Mouse (Mus musculus): ENCODE data around the gene Enpp3. TPM values are rescaled to one million over a fixed set of nuclear protein-coding genes. Genes with fewer than 3 reads are reported as not detected.

Gene Enpp3
- polyA plus RNA-seq, 1 experiment from 2014 or later: 4.2 TPM

GRCm38 (mm10) chr10:24784624-24785276 is 57.9 kb downstream of the Enpp3 start:
- Histone ChIP-seq H3K9ac (no peak overlapping the region), H3K27me3 (ENCODE audit: insufficient read depth, low read length) (no peaks in the 10 kb centered on the region), H3K36me3 (ENCODE audit: insufficient read depth) (no peaks in the 10 kb centered on the region), H3K9me3 (ENCODE audit: low read depth, low read length) (no peaks in the 10 kb centered on the region), H3K4me2 (no peak overlapping the region), H3K4me1 (ENCODE audit: insufficient read depth) (0 out of 2 replicates have a peak, but pooled peaks cover 2% of the 10 kb centered on the region), H3K4me3 (ENCODE audit: low read depth, low read length) (no peak overlapping the region), H3K27ac (ENCODE audit: low read depth) (no peak overlapping the region)
- DNase-seq (no peak), ATAC-seq (ENCODE audit: insufficient read depth) (no peak)
- no peak for TF ChIP-seq CTCF (IDR thresholded peaks at IDR 0.05; ENCODE audit: low read depth)
- WGBS: 95% methylated on average over 9 of the region's 9 CpGs

GRCm38 (mm10) chr10:24783946-24784345 is 58.7 kb downstream of the Enpp3 start:
- no peak overlapping the region for H3K4me2 ChIP-seq
- no peak for DNase-seq
- 72% methylated on average over 3 of the region's 3 CpGs for WGBS
- H3K27ac ChIP-seq (ENCODE audit: low read depth): no peak overlapping the region
- no peak for ATAC-seq (ENCODE audit: insufficient read depth)
- no peaks in the 10 kb centered on the region for H3K36me3 ChIP-seq (ENCODE audit: insufficient read depth)
- 0 out of 2 replicates have a peak, but pooled peaks cover 2% of the 10 kb centered on the region for H3K4me1 ChIP-seq (ENCODE audit: insufficient read depth)
- H3K9me3 ChIP-seq (ENCODE audit: low read depth, low read length): no peaks in the 10 kb centered on the region
- H3K9ac ChIP-seq: no peak overlapping the region
- no peaks in the 10 kb centered on the region for H3K27me3 ChIP-seq (ENCODE audit: insufficient read depth, low read length)
- TF ChIP-seq CTCF (IDR thresholded peaks at IDR 0.05; ENCODE audit: low read depth): no peak
- H3K4me3 ChIP-seq (ENCODE audit: low read depth, low read length): no peak overlapping the region

DNA sequence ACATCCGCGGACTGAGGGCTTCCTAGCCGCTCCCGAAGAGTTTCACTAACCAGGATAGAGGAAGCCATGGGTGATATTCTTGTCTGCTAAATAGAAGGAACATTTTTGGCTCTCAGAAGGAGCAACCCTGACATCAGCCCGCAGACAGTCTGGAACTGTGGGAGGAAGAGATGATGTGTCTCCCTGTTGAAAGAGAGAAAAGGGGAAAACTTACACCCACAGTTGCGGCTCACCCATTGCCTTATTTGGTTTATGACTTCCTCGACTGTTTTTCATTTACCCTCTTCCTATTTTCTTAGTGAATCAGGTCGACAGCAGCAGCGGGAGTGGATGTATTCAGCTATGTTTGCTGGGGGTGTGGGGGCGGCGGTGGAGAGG is 64.0 kb downstream of the Enpp3 start:
- Histone ChIP-seq H3K27ac (ENCODE audit: low read depth) (no peak overlapping the region; the same call in 1 of the 2 replicates), H3K27me3 (ENCODE audit: insufficient read depth, low read length) (no peaks in the 10 kb centered on the region), H3K36me3 (ENCODE audit: insufficient read depth) (no peaks in the 10 kb centered on the region), H3K4me3 (ENCODE audit: low read depth, low read length) (no peak overlapping the region), H3K9me3 (ENCODE audit: low read depth, low read length) (no peaks in the 10 kb centered on the region), H3K4me1 (ENCODE audit: insufficient read depth) (0 out of 2 replicates have a peak, but pooled peaks cover 2% of the 10 kb centered on the region), H3K9ac (no peak overlapping the region), H3K4me2 (no peak overlapping the region)
- ATAC-seq (ENCODE audit: insufficient read depth): no peak
- no peak for DNase-seq
- TF ChIP-seq CTCF (IDR thresholded peaks at IDR 0.05; ENCODE audit: low read depth): no peak
- WGBS: 69% methylated on average over 11 of the region's 11 CpGs

GRCm38 (mm10) chr10:24777916-24778642 is 64.5 kb downstream of the Enpp3 start:
- Histone ChIP-seq H3K27ac (ENCODE audit: low read depth) (peak overlapping the region; percentile 18; the same call in 1 of the 2 replicates), H3K4me2 (no peak overlapping the region), H3K9ac (no peak overlapping the region), H3K9me3 (ENCODE audit: low read depth, low read length) (no peaks in the 10 kb centered on the region), H3K4me3 (ENCODE audit: low read depth, low read length) (no peak overlapping the region), H3K36me3 (ENCODE audit: insufficient read depth) (no peaks in the 10 kb centered on the region), H3K4me1 (ENCODE audit: insufficient read depth) (0 out of 2 replicates have a peak, but pooled peaks cover 2% of the 10 kb centered on the region), H3K27me3 (ENCODE audit: insufficient read depth, low read length) (no peaks in the 10 kb centered on the region)
- no peak for TF ChIP-seq CTCF (IDR thresholded peaks at IDR 0.05; ENCODE audit: low read depth)
- 60% methylated on average over 14 of the region's 14 CpGs for WGBS
- ATAC-seq (ENCODE audit: insufficient read depth) (no peak), DNase-seq (peak; percentile 70)

GRCm38 (mm10) chr10:24769496-24769895 is 73.1 kb downstream of the Enpp3 start:
- 88% methylated on average over 7 of the region's 7 CpGs for WGBS
- DNase-seq: no peak
- H3K9me3 ChIP-seq (ENCODE audit: low read depth, low read length): no peaks in the 10 kb centered on the region
- no peak for ATAC-seq (ENCODE audit: insufficient read depth)
- no peaks in the 10 kb centered on the region for H3K4me1 ChIP-seq (ENCODE audit: insufficient read depth)
- H3K27me3 ChIP-seq (ENCODE audit: insufficient read depth, low read length): no peaks in the 10 kb centered on the region
- no peaks in the 10 kb centered on the region for H3K36me3 ChIP-seq (ENCODE audit: insufficient read depth)
- no peak for TF ChIP-seq CTCF (IDR thresholded peaks at IDR 0.05; ENCODE audit: low read depth)
- H3K27ac ChIP-seq (ENCODE audit: low read depth): no peak overlapping the region
- no peak overlapping the region for H3K4me3 ChIP-seq (ENCODE audit: low read depth, low read length)
- H3K4me2 ChIP-seq: no peak overlapping the region
- no peak overlapping the region for H3K9ac ChIP-seq

DNA sequence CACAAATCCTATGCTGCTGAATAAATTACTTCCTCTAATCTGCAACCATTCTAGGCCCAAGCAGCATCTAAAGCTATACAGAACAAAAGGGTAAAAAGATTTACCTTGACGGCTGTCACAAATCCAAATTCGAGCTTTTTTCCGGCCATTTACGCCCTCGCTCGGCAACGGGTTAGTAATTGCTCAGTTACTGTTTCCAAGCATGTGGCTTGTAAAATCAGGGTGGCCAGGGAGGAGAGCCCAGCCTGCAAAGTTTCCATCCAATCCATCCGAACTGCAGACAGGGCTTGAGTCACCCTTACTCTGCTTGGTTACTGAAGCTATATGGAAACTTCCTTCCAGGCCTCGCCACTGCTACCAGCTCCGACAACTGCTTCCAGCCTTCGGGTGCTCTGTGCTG is 74.9 kb downstream of the Enpp3 start:
- ATAC-seq (ENCODE audit: insufficient read depth): no peak
- no peaks in the 10 kb centered on the region for H3K4me1 ChIP-seq (ENCODE audit: insufficient read depth)
- no peak overlapping the region for H3K9ac ChIP-seq
- TF ChIP-seq CTCF (IDR thresholded peaks at IDR 0.05; ENCODE audit: low read depth): no peak
- no peaks in the 10 kb centered on the region for H3K9me3 ChIP-seq (ENCODE audit: low read depth, low read length)
- no peaks in the 10 kb centered on the region for H3K27me3 ChIP-seq (ENCODE audit: insufficient read depth, low read length)
- no peak for DNase-seq
- no peaks in the 10 kb centered on the region for H3K36me3 ChIP-seq (ENCODE audit: insufficient read depth)
- WGBS: 82% methylated on average over 11 of the region's 11 CpGs
- H3K4me2 ChIP-seq: no peak overlapping the region
- no peak overlapping the region for H3K4me3 ChIP-seq (ENCODE audit: low read depth, low read length)
- H3K27ac ChIP-seq (ENCODE audit: low read depth): no peak overlapping the region

- no peak for ATAC-seq (ENCODE audit: insufficient read depth)
- Histone ChIP-seq H3K4me2 (no peak overlapping the region), H3K4me3 (ENCODE audit: low read depth, low read length) (no peak overlapping the region), H3K9ac (no peak overlapping the region), H3K27me3 (ENCODE audit: insufficient read depth, low read length) (no peaks in the 10 kb centered on the region), H3K27ac (ENCODE audit: low read depth) (no peak overlapping the region), H3K4me1 (ENCODE audit: insufficient read depth) (no peaks in the 10 kb centered on the region), H3K9me3 (ENCODE audit: low read depth, low read length) (no peaks in the 10 kb centered on the region), H3K36me3 (ENCODE audit: insufficient read depth) (no peaks in the 10 kb centered on the region)
- no peak for DNase-seq
- 67% methylated on average over 1 of the region's 1 CpGs for WGBS
- no peak for TF ChIP-seq CTCF (IDR thresholded peaks at IDR 0.05; ENCODE audit: low read depth)
Measured at GRCm38 (mm10) chr10:24766061-24766460, 76.6 kb downstream of the Enpp3 start.

Measured in lung, embryonic 14.5 days (tissue).